Mouse (Mus musculus) adrenal gland (tissue): ENCODE measurements around the gene Rcan1.
"Not testable (repeated sequence)": the region's sequence is repeated elsewhere in the genome, so short reads cannot be mapped to it uniquely, and the experiment has no call there.

Experiments used
- intact Hi-C: fragments of 180-260 bp; cut with DNase I; formaldehyde crosslinking; loops from one replicate; pipeline ENCODE4 v1.15.1; 2025

The Rcan1 gene

DNA sequence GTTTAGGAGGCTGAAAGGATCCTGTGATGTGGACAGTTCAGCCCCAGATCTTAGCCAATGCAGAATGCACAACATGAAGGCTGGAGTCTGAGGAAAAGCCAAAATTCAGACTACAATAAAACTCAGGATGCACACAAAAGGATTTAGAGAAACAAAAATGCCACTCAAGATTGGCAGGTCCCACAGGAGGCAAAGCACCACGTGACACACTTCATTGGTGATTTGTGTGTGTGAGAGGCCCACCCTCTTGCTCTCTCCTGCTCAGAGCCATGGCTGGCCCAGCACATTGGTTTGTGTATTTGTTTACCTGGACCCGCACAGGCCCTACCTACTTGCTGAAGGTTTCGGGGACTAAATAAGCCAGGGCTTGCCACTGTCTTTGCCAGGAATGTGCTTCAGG is 29.5 kb downstream of the Rcan1 start:
- intact Hi-C loops: no loop called here

DNA sequence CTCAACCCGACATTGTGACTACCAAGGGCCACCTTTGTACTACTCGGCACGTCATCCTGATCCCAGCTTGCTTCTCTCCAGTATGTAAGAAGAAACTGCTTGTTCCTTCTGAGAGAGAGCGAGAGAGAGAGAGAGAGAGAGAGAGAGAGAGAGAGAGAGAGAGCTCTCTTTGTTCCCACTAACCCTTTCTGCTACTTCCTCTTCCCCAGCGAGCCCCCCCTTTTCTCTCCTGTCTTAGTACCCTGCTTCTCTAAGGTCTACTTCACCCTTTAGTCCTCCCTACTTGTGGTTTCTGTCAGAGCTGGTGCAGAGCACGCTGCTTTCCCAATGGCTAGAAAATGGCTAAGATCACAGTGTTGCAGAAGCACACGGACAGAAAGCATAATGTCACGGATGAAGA is 30.4 kb downstream of the Rcan1 start:
- intact Hi-C loops: no loop called here

DNA sequence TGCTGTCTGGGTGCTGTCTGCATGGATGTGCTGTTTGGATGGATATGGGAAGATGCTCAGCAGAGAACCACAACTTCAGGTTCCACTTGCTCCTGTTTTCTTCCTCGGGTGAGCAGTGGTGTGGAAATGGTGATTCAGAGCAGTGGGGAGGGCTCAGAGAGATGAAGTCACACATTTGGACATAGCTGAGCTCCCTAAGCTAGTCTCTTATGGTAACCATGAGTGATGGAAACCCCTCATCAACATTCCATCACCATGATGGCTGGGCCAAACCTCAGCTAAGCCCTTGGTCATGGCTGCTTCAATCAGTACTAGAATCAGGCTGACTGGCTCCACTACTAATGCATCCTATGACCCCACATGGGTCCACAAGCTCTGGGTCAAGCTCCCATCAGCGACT is 30.9 kb downstream of the Rcan1 start:
- intact Hi-C loops: no loop called here

DNA sequence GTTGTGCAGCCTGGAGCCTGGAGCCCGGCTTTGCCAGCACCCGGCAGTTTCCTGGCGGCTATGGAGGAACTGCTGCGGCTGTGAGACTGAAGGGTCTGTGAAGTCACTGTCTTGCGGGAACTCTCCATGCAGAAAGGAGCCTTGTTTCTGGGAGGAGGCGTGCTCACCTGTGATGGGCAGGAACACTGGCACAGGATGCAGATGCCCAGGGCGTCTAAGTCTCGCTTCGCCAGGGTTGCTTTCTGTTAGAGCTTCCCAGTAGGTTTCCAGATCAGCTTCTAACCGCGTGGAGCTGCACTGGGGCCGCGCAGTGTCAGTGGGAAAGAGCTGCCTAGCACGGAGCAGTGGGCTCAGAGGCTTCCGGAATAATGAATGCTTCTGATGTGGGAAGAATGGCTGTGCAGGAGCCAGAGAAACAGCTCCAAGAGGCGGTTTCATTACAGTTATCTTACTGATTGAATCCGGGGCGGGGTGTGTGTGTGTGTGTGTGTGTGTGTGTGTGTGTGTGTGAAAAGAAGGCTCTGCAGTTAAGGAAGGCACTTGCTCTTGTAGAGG is 35.2 kb downstream of the Rcan1 start:
- intact Hi-C loops: no loop called here

DNA sequence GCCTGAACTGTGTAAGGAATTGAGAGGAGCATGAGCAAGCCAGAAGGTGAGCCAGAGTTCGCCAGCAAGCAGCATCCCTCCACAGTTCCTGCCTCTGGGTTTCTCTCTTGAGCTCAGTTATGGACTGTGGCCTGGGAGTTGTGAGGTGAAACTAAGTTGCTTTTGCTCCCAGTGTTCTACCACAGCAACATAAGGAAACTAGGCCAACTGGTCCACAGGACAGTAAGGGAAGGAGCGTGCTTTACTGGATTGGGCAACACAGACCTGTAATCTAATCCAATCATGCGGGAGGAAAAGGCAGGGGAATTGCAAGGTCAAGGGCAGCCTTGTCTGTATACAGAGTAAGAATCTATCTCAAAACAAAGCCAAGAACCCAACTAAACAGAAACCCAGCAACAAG is 37.5 kb downstream of the Rcan1 start:
- intact Hi-C loops: no loop called here

DNA sequence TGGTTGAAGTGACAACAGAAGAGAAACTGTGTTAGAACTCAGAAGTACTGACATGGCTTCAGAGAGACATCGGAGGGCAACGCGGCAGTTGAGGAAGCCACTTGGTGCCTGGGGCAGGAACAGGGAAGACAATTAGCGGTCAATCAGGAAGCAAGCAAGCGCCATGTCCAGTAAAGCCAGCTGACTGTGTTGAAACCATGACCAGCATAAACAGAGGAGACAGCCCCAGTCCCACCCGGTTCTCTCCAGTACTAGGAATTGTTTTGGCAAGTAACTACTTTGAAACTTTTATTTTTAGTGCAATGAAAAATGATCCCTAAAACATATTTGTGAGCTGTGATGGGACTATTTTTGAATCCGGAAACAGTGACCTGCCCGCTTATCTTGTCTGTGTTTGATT is 39.9 kb downstream of the Rcan1 start:
- intact Hi-C loops: no loop called here

DNA sequence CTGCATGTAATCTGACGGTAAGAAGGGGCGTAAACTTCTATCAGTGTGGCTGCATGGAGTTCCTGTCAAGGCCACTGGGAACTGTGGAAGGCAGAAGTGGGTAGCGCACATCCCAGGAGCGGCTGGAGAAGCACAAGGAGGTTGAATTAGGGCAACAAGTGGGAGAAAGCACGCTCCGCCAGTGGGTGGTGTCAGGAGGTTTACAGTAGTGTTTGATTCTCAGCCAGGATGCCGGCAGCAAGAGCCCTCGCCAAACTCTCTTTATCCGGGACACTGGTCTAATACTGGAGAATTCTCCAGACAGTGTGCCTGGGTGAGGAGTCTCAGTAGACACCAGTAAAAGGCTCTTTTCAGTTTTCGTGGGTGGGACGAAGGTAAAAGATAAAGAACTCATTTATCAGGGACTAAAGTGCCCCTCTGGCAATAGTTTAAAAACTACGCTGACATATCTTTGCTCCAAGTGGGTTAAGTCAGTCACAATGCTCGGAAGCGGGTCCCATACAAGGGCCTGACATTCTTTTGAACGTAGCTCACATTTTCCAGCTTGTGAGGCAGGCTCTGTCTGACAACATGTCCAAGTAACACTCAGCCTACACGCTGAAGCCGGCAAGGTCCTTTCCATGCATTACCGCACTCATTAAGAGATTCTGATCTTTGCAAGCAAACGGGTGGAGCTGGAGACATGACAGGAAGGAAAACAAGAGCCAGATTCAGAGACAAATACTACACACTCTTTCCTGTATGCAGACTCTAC is 42.3 kb downstream of the Rcan1 start:
- intact Hi-C loops: no loop called here

DNA sequence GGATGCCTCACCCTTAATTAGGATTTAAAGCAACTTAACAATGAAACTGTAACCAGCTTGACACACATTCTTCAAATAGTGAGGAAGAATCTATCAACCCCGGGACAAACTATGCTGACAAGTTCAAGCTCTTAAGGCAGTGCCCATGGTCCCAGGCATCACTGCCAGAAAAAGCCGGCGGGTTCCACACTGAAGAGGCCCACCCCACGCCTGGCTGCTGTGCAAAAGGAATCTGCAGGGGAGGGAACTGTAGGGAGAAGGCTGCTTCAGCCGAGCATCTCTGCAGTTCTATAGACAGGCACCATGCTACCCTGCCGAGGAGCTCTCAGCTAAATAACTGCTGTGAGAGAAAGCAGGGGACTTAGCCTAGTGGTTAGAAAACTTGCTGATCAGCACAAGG is 44.0 kb downstream of the Rcan1 start:
- intact Hi-C loops: no loop called here

DNA sequence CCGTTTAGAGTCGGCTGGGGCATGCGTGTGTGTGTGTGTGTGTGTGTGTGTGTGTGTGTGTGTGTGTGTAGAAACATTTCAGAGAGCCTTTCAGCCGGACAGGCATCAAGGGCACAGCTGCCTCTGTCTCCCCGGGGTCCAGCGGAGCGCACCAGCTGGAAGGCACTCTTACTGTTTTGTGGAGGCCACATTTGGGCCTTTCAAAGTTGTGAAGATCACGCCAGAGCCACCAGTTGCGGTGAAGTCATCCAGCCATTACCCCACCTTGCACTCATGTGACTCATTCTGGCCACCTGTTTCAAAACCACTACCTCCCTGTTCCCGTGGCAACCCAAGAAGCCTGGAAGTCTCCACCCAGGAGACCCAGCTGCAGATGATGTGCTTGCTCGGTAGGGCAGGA is 44.8 kb downstream of the Rcan1 start:
- intact Hi-C loops: no loop called here

DNA sequence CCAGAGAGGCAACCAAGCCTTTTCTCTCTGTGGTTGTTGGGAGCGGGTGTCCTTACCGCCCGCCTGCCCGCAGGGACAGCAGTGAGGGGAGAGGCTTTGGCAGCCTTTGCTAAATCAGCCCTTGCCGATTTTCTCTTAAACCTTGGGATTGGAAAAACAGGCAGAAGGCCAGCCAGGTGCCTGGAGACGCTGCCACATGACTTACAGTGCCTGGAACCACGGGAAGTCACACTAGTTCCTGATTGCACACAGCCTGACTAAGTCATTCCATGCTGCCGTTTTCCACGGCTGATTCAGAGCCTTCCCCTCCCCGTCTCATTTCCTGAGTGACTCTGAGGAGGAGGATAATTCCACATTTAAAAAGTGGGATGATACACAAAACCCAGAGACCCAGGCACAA is 47.3 kb downstream of the Rcan1 start:
- intact Hi-C loops: no loop called here

DNA sequence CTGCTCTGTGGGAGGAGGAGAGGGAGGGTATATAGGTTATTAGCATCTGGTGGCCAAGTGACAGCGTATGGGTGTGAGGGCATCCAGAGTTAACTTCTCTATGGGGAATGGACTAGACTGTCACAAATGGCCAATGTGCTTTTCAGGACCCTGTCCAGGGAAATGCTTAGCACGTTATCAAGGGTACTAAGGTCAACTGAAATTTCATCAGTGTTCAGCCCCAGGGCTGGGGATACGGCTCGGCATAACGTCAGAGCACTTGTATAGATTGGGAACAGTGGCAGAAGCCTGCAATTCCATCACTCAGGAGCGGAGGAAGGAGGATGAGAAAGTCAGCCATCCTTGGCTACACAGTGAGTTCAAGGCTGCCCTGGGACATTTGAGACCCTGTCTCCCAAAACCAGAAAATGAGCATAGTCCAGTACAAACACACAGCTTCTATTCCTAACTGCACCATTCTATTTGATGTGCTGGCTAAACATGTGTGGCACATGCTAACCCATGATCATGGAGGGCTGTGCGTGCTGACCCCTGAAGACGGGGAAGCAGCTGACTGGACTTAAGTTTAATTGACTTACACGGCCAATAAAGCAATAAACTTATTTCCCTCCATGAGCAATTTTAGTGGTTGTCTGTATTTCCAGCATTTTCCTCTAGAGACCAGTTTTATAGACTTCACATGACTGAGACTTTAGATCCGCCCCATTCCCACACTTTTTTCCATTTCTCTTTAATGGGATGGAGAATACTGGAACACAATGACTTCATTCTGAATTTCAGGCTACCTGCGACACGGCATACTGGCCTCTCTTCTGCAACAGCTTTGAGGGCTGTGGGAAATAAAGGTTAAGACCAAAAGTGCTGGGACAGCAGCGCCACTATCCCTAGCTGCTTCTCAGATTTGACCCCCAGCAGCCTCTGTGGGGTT is 48.0 kb downstream of the Rcan1 start:
- intact Hi-C loops: no loop called here

DNA sequence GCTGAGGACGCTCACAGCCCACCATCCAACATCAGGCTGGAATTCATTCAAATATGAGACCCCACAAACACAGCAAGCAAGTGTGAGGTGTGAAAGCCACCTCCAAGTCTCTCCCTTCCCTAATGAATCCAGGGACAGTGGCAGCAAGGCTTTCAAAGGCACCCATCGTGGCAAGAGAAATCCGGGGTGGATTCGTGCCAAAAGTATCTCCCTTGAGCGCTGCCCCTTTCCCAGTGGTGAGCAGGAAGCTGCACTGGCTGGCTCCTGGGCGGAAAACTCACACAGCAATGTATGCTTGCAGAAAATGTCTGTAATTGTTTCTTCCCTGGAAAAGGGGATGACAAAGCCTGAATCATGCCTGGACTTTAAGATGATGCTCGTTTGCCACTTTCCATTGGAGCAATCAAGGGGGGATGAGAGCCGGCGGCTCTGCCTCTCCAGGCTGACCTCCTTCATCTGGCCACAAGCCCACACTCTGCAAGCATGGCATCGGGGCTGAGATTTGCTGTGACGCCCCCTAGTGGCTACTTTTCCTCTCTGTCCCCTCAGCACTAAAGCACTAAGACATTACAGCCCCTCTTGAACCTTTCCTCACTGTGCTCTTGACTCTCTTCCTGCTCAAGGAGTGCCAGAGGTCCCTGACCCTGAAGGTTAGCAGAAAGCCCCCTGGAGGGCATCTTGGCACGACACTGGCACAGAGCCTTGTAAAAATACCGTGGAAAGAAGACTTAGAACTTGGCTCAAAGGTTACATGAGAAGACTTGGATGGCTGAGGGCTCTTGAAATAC is 49.3 kb downstream of the Rcan1 start:
- intact Hi-C loops: no loop called here

DNA sequence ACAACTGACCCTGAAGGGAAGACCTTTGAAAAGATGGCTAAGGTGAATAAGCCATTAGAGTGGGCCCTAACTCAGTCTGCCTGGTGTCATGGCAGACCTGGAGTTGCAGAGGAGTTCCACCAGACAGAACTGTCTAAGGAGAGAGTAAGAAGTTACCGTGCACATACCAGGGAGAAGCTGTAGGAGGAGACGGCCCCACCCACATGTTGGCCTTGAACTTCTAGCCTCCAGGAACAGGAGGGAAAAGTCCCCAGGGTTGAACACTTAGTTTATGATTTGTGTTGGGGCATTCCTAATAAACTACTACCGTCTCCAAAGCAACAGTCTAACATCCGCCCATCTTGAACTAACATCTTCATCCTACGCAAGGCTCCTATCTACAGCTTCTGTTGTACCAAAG is 50.0 kb downstream of the Rcan1 start:
- intact Hi-C loops: no loop called here

DNA sequence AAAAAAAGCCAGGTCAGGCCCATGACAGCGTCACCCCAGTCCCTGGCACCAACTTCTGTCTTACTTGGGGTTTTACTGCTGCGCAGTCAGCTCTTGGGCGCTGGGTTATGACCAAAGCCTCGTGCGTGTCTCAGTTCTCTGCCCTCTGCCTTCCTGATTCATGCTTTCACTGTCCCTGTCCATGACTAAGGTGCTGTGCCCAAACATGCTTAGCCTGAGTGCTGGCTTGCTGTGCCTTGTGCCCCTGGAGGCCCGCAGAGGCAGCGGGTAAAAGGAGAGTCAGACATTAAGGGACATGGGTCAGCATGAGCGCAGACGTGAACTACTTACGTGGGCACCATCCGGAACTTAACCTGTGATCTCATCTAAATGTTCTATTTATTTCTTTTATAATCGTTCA is 51.6 kb downstream of the Rcan1 start:
- intact Hi-C loops: no loop called here

DNA sequence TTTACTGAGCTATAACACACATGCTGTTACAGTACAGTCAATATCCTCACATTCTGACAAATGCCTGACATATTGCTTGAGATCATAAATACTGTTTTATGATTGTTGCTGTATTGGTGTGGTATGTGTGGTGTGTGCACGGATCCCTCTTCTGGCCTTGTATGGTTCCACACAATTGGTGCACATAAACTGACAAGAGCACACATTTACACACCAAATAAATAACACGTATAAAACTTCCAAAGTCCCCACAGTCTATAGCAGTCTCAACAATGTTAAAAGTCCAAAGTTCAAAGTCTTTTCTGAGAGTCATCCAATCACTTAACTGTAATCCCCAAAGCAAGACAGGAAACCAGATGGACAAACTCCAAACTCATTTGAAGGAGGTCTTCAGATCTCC is 53.4 kb downstream of the Rcan1 start:
- intact Hi-C loops: no loop called here

DNA sequence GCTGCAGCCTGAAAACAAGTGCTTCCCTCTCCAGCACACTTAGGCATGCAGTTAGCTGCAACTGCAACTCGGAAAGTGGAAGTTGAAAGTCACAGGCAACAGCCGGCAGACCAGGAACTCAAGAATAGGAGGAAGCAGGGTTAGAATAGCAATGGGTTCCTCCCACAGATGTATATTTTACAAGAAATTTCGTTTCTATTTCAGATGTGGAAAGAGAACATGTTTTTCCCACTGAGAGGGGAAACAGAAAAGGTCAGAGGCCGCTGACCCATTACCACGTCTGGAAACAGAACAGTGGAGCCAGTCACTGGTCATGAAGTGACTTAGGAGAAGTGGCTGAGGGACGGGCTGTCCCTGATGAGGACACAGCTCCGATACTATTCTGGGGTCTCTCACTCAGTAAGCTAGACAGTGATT is 55.0 kb downstream of the Rcan1 start:
- intact Hi-C loops: no loop called here

DNA sequence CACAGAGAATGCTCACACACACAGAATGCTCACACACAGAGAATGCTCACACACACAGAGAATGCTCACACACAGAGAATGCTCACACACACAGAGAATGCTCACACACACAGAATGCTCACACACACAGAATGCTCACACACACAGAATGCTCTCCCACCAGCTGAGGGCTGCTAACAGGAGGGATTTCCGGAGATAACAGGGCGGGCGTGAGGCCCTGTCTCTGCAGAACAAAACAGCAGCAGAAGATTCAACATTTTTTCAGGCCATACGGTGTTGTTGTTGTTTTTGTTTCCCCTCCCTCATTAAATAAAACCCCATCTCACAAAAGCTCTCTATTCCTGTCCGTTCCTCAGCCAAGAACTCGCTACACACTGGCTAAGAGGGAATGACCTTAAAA is 55.6 kb downstream of the Rcan1 start:
- intact Hi-C loops: not testable (repeated sequence)

DNA sequence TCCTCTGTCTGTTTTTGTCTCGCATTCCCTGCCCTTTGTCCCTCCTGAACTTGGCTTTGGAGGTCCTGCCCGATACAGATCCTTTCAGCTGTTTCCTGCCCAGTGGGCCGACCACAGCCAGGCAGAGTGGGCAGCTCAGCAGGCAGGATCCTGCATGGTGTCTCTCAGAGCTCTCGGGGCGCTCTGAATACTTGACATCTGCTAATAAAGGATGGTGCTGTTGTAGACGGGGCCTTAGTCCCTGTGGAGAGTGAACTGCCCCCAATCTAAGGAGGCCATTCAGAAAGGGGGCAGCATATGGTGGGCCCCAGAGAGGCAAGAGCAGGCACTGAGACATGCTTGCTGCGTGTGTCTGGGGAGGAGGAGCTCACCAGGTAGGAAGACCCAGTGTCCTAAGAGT is 57.8 kb downstream of the Rcan1 start:
- intact Hi-C loops: no loop called here

DNA sequence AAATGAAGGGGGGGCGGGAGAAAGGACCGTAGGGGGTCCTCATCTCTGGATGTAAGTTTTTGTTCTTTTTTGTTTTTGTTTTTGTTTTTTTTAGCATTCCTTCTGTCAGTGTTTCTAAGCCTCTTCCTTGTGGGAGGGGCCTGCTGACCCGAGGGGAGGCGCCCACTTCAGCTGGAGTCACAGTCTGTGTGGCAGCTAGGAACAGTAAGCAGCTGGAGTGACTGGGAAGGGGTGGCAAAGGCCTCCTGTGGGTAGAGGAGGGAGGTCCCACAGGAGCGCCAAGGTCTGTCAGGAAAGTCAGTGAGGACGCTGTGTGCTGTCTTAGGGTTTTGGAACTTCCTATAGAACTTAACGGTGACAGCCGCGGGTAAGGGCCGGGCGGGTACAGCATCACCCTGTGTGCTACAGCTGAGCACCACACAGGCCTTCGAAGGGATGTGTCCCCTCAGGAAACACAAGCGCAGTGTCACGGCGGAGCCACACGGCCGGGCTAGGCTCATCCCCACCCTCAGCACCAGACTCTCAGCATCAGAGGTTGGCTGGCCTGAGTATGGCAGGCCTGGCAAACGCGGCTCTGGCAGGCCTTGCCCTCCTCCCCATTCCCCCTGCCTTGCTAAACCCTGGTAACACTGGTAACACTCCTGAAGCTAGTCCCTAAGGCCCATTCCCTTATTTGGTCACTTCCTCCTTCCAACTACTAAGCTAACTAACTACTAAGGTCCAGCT is 58.5 kb downstream of the Rcan1 start:
- intact Hi-C loops: no loop called here

DNA sequence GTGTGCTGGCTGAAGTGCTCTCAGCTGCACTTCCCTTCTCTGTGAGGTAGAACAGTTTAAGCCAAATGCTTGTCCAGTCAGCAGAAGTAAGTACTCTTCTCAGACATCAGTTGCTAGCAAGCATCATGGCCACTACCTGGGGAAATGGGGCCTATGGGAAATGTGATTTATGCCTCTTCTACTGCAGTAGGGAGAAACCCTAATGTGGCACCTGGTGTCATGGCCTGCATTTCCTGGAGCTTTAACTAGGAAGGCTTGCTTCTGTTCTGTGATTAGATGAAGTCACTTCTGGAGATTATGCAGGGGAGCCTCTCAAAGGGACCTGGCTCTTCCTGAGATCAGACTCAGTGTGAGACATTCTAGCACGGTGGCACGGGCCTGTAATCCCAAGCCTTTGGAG is 60.3 kb downstream of the Rcan1 start:
- intact Hi-C loops: no loop called here

DNA sequence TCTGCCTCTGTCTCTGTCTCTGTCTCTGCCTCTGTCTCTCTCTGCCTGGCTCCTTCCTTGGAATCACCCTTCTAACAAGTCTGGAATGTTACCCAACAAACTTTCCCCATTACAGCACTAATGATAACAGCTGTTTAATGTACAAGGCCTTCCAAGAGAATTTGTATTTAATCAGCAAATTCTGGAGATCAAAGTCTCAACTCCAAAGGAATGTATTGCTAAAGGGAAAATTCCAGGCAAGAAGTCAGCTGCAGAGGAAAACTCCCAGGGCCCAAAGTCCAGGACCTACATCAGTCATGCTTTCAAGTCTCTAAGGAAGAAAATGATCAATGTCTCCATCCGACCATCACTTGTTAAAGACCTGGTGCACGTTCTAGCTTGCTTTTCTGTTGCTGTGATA is 62.8 kb downstream of the Rcan1 start:
- intact Hi-C loops: no loop called here
